Mouse (Mus musculus) embryonic facial prominence, embryonic 13.5 days (tissue): Measurements from ENCODE around the gene Npvf. TPM values are rescaled to one million over a fixed set of nuclear protein-coding genes. Genes with fewer than 3 reads are reported as not detected.

Experiments
- ATAC-seq: fragments of 200-750 bp; cut with Nextera tagmentation; 2 replicates; pipeline ENCODE4 v1.8.0; 2017; ENCODE audit warnings: low read depth; ENCODE audit not compliant: insufficient number of reproducible peaks, insufficient read depth, low FRiP score, low TSS enrichment
- H3K27ac ChIP-seq: fragments of 300-500 bp; sonication (generic); 2 replicates; pipeline ENCODE4 v1.5.1; 2015; ENCODE audit warnings: moderate library complexity, mild to moderate bottlenecking, inconsistent platforms
- H3K27me3 ChIP-seq: fragments of 300-500 bp; sonication (generic); 2 replicates; pipeline ENCODE4 v1.6.1; 2015; ENCODE audit warnings: mild to moderate bottlenecking, inconsistent platforms
- H3K36me3 ChIP-seq: fragments of 300-500 bp; sonication (generic); 2 replicates; pipeline ENCODE4 v1.6.1; 2015; ENCODE audit warnings: mild to moderate bottlenecking, inconsistent platforms
- H3K4me1 ChIP-seq: fragments of 300-500 bp; sonication (generic); 2 replicates; pipeline ENCODE4 v1.6.1; 2015; ENCODE audit warnings: inconsistent platforms
- H3K4me2 ChIP-seq: fragments of 300-500 bp; sonication (generic); 2 replicates; pipeline ENCODE4 v1.6.1; 2015; ENCODE audit warnings: moderate library complexity, mild to moderate bottlenecking, inconsistent platforms
- H3K4me3 ChIP-seq: fragments of 300-500 bp; sonication (generic); 2 replicates; pipeline ENCODE4 v1.5.1; 2015; ENCODE audit warnings: mild to moderate bottlenecking, inconsistent platforms
- H3K9ac ChIP-seq: fragments of 300-500 bp; sonication (generic); 2 replicates; pipeline ENCODE4 v1.6.1; 2015; ENCODE audit warnings: mild to moderate bottlenecking, inconsistent platforms
- H3K9me3 ChIP-seq: fragments of 300-500 bp; sonication (generic); 2 replicates; pipeline ENCODE4 v1.6.1; 2016; ENCODE audit warnings: inconsistent platforms
- WGBS: fragments of 180-500 bp; shearing (Covaris S2); methylation state at CpG from one replicate; pipeline ENCODE4 v1.1.7; 2015; ENCODE audit warnings: mixed read lengths; 5-methylcytosine and 5-hydroxymethylcytosine counted together
- polyA plus RNA-seq: library from polyadenylated mRNA; unstranded; fragments of >200 nt; fragmentation: Nextera tagmentation; extraction: Ambion mirVana; gene quantifications from 2 replicates; pipeline ENCODE4 v1.2.1, GENCODE M21; 2015

Gene Npvf
- polyA plus RNA-seq, 1 experiment from 2014 or later: not detected

GRCm38 (mm10) chr6:50662925-50663583 is 8.8 kb upstream of the Npvf start:
- H3K4me1 ChIP-seq: peaks cover 23% of the 10 kb centered on the region
- H3K27me3 ChIP-seq: no peaks in the 10 kb centered on the region
- no peak for ATAC-seq
- H3K9ac ChIP-seq: no peak overlapping the region
- no peak overlapping the region for H3K4me2 ChIP-seq
- no peaks in the 10 kb centered on the region for H3K36me3 ChIP-seq
- 57% methylated on average over 12 of the region's 12 CpGs for WGBS
- H3K27ac ChIP-seq: 0 out of 2 replicates have a peak overlapping the region, but pooled peaks have one; percentile 24
- no peaks in the 10 kb centered on the region for H3K9me3 ChIP-seq
- no peak overlapping the region for H3K4me3 ChIP-seq

- Histone ChIP-seq H3K27ac (no peak overlapping the region), H3K4me3 (no peak overlapping the region), H3K4me2 (no peak overlapping the region), H3K9me3 (no peaks in the 10 kb centered on the region), H3K4me1 (peaks cover 23% of the 10 kb centered on the region), H3K27me3 (no peaks in the 10 kb centered on the region), H3K36me3 (no peaks in the 10 kb centered on the region), H3K9ac (no peak overlapping the region)
- ATAC-seq: no peak
- WGBS: 67% methylated on average over 7 of the region's 7 CpGs
Measured at GRCm38 (mm10) chr6:50661729-50662128, 7.5 kb upstream of the Npvf start.

- Histone ChIP-seq H3K4me1 (peaks cover 14% of the 10 kb centered on the region), H3K4me3 (no peak overlapping the region), H3K9ac (no peak overlapping the region), H3K4me2 (no peak overlapping the region), H3K36me3 (no peaks in the 10 kb centered on the region), H3K9me3 (no peaks in the 10 kb centered on the region), H3K27ac (peak overlapping the region; percentile 65), H3K27me3 (no peaks in the 10 kb centered on the region)
- 36% methylated on average over 3 of the region's 3 CpGs for WGBS
- no peak for ATAC-seq
Measured at GRCm38 (mm10) chr6:50658466-50658865, 4.2 kb upstream of the Npvf start.

DNA sequence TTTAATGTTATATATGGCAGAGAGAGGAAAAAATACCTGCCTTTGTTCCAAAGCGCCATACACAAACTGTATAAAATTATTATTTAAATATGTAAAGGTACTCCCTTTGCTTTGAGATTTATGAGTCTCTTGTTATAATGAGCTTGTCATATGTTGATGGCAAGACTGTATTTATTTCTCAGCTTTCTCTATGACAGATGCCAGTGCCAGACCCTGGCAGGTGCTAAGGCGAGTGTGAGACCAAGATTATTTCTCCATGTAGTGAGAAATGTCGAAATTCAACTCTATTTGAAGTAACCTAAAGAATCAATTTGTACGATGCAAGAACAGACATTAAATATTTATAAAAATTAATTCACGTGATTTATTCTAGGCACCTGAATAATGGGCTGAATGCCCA is 3.8 kb upstream of the Npvf start:
- no peak overlapping the region for H3K4me2 ChIP-seq
- no peak overlapping the region for H3K27ac ChIP-seq
- WGBS: 81% methylated on average over 5 of the region's 5 CpGs
- no peaks in the 10 kb centered on the region for H3K9me3 ChIP-seq
- no peaks in the 10 kb centered on the region for H3K36me3 ChIP-seq
- no peak overlapping the region for H3K4me3 ChIP-seq
- no peak for ATAC-seq
- peaks cover 11% of the 10 kb centered on the region for H3K4me1 ChIP-seq
- H3K27me3 ChIP-seq: no peaks in the 10 kb centered on the region
- H3K9ac ChIP-seq: no peak overlapping the region

- Histone ChIP-seq H3K4me2 (no peak overlapping the region), H3K9me3 (no peaks in the 10 kb centered on the region), H3K9ac (no peak overlapping the region), H3K36me3 (no peaks in the 10 kb centered on the region), H3K27me3 (no peaks in the 10 kb centered on the region), H3K4me3 (no peak overlapping the region), H3K4me1 (peaks cover 8% of the 10 kb centered on the region), H3K27ac (no peak overlapping the region)
- ATAC-seq: no peak
- 89% methylated on average over 1 of the region's 1 CpGs for WGBS
Measured at GRCm38 (mm10) chr6:50656426-50656825, 2.2 kb upstream of the Npvf start.

DNA sequence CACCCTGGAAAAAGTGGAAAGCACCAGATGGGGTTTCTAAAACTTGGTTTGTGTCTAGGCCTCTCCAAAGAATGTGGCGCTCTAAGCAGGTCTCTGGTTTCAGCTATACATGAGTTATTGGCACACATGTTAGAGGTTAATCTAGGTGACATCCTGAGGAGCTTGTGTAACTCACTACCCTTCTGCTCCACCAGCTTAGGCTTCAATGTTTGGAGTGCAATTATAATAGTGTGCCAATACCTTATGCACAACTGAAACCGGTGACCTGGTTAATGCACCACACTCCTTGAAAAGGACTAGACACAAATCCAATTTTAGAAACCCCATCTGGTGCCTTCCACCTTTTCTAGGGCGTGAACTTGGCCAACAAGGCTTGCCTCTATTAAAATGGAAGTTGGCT is 1.7 kb upstream of the Npvf start:
- 88% methylated on average over 3 of the region's 3 CpGs for WGBS
- no peak for ATAC-seq
- H3K36me3 ChIP-seq: no peaks in the 10 kb centered on the region
- no peak overlapping the region for H3K9ac ChIP-seq
- H3K27ac ChIP-seq: no peak overlapping the region
- peaks cover 8% of the 10 kb centered on the region for H3K4me1 ChIP-seq
- no peaks in the 10 kb centered on the region for H3K27me3 ChIP-seq
- no peak overlapping the region for H3K4me3 ChIP-seq
- H3K9me3 ChIP-seq: no peaks in the 10 kb centered on the region
- H3K4me2 ChIP-seq: no peak overlapping the region

DNA sequence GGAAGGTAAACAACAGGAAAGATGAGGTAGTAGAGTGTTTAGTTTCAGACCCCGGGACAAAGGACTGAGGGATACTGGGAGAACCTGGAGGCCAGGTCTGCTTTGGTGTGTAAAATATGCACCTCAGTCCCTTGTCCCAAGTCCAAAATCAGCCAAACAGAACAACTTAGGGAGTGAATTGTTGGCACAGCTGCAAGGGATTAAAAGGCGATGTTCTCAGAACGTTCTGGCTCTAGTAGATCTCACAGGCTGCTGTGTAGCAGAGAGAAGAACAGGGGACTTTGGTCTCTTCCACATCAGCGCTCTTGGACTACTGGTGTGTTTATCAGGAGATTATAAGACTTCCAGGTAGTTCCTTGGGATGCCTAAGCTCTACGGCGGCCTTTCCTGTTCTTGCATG is 6.6 kb downstream of the Npvf start:
- 66% methylated on average over 6 of the region's 6 CpGs for WGBS
- Histone ChIP-seq H3K4me3 (no peak overlapping the region), H3K9me3 (no peaks in the 10 kb centered on the region), H3K4me1 (peaks cover 16% of the 10 kb centered on the region), H3K9ac (no peak overlapping the region), H3K36me3 (no peaks in the 10 kb centered on the region), H3K4me2 (no peak overlapping the region), H3K27me3 (no peaks in the 10 kb centered on the region), H3K27ac (no peak overlapping the region)
- no peak for ATAC-seq

GRCm38 (mm10) chr6:50646659-50647058 is 7.6 kb downstream of the Npvf start:
- no peak for ATAC-seq
- Histone ChIP-seq H3K27ac (no peak overlapping the region), H3K9ac (no peak overlapping the region), H3K4me3 (no peak overlapping the region), H3K9me3 (no peaks in the 10 kb centered on the region), H3K27me3 (no peaks in the 10 kb centered on the region), H3K4me1 (peaks cover 20% of the 10 kb centered on the region), H3K36me3 (no peaks in the 10 kb centered on the region), H3K4me2 (no peak overlapping the region)
- 46% methylated on average over 3 of the region's 3 CpGs for WGBS

GRCm38 (mm10) chr6:50644701-50645100 is 9.5 kb downstream of the Npvf start:
- H3K36me3 ChIP-seq: no peaks in the 10 kb centered on the region
- H3K4me2 ChIP-seq: no peak overlapping the region
- no peak overlapping the region for H3K4me3 ChIP-seq
- no peak overlapping the region for H3K9ac ChIP-seq
- H3K27ac ChIP-seq: no peak overlapping the region; the same call in 1 of the 2 replicates
- 49% methylated on average over 3 of the region's 3 CpGs for WGBS
- ATAC-seq: no peak
- no peaks in the 10 kb centered on the region for H3K27me3 ChIP-seq
- peaks cover 25% of the 10 kb centered on the region for H3K4me1 ChIP-seq
- no peaks in the 10 kb centered on the region for H3K9me3 ChIP-seq

DNA sequence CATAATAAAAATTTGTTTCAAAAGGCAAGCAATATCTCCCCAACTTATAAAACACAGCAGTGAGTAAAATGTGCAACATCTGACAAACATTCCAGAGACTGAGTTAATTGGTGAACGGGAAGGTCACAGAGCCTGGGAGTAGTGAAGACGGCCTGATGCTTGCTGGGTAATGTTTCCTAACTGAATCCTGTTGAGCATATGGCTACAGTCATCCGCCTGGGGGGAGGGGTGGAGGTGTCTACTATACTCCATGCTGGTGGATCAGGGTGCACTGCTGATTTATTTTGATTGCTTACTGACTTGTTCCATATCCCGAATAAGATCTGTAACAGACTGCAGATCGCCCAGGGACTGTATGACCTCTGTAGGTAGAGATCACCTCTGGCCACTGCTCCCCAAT is 12.3 kb downstream of the Npvf start:
- Histone ChIP-seq H3K9ac (no peak overlapping the region), H3K27me3 (no peaks in the 10 kb centered on the region), H3K9me3 (no peaks in the 10 kb centered on the region), H3K27ac (no peak overlapping the region), H3K4me2 (no peak overlapping the region), H3K4me1 (peaks cover 25% of the 10 kb centered on the region), H3K36me3 (no peaks in the 10 kb centered on the region), H3K4me3 (no peak overlapping the region)
- ATAC-seq: no peak
- 29% methylated on average over 5 of the region's 5 CpGs for WGBS

DNA sequence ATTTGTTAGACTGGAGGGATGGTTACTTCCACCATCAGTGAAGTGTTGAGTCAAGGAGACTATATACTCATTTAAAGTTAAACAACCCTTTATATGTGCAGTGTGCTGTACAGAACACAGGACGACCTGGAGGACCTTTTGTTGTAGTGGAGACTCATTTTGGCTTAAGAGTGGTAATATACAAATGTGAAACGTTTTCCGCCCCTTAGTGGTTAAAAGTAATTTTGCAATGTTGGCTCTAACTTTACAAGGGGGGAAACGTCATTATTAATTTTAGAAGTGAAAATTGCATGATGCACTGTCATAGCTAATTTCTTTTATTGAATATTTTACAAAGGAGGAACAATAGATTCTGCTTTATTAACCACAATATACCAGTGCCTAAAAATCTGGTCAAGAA is 13.9 kb downstream of the Npvf start:
- H3K4me2 ChIP-seq: no peak overlapping the region

DNA sequence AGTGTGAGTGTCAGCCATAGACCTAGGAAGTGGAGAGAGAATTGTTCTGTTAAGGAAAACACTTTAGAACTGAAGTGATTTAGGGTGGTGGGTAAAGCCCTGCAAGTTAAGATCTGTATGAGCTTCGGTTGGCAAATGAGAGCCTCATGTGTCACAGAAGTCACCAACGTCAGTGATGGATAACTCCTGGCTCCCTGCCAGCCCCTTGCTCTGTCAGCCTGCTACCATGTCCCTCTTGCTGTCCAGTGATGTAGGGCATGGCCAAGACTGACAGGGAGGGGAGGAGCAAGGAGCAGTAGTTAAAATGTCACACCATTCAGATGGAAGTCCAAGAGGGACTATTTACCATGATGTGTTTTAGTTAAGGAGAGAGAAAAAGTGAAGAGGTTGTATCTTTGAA is 14.6 kb downstream of the Npvf start:
- WGBS: 45% methylated on average over 2 of the region's 2 CpGs

More for the DNA sequence above, 13.9 kb downstream of the Npvf start:
- WGBS: 66% methylated on average over 4 of the region's 4 CpGs
- no peak for ATAC-seq
- no peak overlapping the region for H3K27ac ChIP-seq
- H3K4me3 ChIP-seq: no peak overlapping the region
- no peaks in the 10 kb centered on the region for H3K36me3 ChIP-seq
- no peaks in the 10 kb centered on the region for H3K27me3 ChIP-seq
- H3K9me3 ChIP-seq: no peaks in the 10 kb centered on the region
- no peak overlapping the region for H3K9ac ChIP-seq
- peaks cover 24% of the 10 kb centered on the region for H3K4me1 ChIP-seq

More for the DNA sequence above, 14.6 kb downstream of the Npvf start:
- no peaks in the 10 kb centered on the region for H3K27me3 ChIP-seq
- H3K9ac ChIP-seq: no peak overlapping the region
- H3K9me3 ChIP-seq: no peaks in the 10 kb centered on the region; the same call in 1 of the 2 replicates
- peaks cover 17% of the 10 kb centered on the region for H3K4me1 ChIP-seq
- H3K36me3 ChIP-seq: no peaks in the 10 kb centered on the region
- no peak overlapping the region for H3K4me3 ChIP-seq
- no peak overlapping the region for H3K27ac ChIP-seq
- ATAC-seq: no peak
- no peak overlapping the region for H3K4me2 ChIP-seq
